Mouse (Mus musculus): ENCODE measurements at regions not wholly inside any gene's neighbourhood (a gene's known extent, or its start where the extent isn't known, plus 50 kb on each side); places are given as distances from the start of the nearest gene placed in this dataset.

DNA sequence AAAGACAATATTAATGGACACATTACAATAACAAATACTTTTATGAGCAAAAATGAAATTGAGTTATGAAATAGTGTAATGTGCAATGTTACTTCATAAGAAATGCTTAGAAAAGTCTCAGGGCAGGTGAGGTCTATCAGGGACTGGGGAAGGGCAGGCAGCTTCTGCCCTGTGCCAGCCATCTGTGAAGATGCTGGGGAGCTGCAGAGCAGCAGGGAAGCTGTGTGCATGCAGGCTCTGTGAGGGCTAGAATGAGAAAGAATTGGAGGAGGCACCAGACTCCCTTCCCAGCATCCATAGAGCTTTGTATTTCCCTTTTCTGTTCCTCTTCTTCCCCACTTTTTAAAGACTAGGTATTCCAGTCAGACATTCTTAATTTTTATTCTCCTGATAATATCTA, 281.8 kb downstream of the Mef2c start:
- TF ChIP-seq CTCF (IDR thresholded peaks at IDR 0.05; ENCODE audit: low read depth, low read length) (no peak), POLR2A (IDR thresholded peaks at IDR 0.05; ENCODE audit: insufficient read depth, low read length) (no peak)

All from ES-Bruce4 (cell line).